Mouse (Mus musculus): ENCODE results near the gene Hspg2. TPM values are rescaled to one million over a fixed set of nuclear protein-coding genes. Genes with fewer than 3 reads are reported as not detected.

Hspg2 gene
- 2.4 and 11.8 TPM in 2 replicates for polyA plus RNA-seq (2012; ENCODE audit: low replicate concordance)

DNA sequence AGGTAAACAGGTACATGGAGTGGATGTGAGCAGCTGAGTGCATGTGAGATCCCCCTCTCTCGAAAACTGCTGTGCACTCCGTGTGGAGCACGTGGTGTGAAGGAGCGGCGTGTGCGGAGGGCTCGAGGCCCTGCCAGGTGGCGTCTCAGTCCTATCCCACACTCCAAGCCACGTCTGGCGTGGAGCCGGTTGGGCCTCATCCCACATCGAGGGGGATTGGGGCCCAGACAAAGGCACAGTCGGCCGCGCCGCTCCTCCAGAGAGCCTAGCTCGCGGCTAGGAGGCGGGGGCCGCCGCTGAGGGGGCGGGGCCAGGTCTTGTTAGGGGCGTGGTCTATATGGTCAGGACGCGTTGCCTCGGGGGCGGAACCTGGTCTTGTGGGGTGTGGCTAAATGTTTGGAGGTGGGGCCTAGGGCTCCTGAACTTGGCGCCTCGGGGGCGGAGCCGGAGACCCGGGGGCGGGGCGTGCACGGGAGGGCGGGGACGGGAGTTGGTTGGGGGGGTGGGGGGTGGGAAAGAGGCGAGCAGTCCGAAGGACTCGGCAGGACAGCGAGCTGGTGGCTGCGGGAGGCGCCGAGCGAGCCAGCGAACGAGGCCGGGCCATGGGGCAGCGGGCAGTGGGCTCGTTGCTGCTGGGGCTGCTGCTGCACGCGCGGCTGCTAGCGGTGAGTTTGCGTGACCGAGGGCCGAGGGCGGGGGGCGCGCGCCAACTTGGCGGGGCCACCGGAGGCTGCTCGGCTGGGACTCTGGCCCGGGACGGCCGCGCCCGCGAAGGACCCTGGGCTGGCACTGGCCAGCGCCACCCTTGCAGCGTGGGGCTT, at the start of gene Hspg2:
Hspg2 (plus strand) TSS at position 510 of the 821 bp plus-strand sequence.

DNA sequence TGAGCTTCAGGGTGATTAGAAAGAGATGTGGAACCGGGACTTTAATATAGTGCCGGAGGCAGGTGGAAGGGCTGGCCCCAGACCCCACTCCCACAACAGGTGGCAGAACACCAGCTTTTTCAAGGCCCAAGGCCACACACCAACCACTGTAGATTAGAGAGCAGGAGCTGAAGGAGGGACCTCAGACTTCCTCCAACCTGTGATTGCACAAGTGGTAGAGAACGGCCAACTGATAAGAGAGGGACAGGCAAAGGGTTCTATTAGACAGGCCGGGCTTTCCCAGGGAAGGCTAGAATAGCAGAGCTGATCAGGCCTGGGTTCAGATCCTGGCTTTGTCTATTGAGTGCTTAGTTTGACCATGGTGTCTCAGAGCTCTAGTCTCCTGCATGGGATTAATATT, 38.1 kb upstream of the Hspg2 start, which contains the start of gene Cela3b:
Cela3b (minus strand) TSS at position 39 of the 400 bp plus-strand sequence.

DNA sequence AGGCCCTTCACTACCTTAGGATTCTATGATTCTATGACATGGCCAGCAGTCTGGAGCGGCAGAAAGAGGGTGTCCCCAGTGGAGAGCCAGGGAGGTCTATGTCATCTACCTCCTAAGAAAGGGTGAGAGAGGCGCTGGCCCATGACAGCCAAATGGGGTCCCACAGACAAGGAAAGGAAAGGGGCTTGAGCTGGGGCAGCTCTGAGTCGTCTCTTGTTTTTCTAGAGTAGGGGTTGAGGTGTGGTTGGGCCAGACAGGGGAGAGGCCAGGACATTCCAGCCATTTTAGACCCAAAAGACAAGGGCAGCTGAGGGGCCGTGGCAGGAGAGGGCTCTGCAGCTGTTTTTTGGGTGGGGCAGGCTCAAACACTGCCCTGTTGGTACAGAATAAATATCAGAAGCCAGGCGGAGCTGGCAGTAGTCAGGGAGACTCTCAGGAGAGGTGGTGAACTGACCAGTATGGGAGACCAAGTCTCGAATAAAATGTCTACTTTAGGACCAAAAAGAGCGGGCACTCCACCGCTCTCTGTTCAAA, 15.3 kb upstream of the Hspg2 start, which contains the start of gene 1700013G24Rik:
1700013G24Rik (plus strand) TSS at position 51 of the 534 bp plus-strand sequence.

DNA sequence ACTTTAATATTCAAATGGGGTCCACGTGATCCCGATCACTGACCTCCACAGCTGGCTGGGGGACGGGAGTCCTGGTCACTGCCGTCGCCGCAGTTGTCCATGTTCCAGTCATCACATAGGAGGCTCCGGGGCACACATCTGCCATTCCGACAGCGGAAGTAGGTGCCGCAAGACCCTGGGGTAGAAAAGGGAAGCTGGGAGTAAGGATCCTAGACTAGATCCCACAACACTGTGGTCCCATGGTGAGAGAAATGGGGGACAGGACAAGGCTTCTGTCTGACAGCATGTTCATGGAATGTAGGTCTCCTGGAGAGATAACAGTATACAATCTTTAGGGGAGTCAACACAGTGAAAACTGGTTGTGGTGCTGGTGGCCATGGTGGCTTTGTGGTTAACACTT, 105.9 kb downstream of the Hspg2 start, which contains the start of gene Ldlrad2:
Ldlrad2 (minus strand) TSS at position 101 of the 400 bp plus-strand sequence.

DNA sequence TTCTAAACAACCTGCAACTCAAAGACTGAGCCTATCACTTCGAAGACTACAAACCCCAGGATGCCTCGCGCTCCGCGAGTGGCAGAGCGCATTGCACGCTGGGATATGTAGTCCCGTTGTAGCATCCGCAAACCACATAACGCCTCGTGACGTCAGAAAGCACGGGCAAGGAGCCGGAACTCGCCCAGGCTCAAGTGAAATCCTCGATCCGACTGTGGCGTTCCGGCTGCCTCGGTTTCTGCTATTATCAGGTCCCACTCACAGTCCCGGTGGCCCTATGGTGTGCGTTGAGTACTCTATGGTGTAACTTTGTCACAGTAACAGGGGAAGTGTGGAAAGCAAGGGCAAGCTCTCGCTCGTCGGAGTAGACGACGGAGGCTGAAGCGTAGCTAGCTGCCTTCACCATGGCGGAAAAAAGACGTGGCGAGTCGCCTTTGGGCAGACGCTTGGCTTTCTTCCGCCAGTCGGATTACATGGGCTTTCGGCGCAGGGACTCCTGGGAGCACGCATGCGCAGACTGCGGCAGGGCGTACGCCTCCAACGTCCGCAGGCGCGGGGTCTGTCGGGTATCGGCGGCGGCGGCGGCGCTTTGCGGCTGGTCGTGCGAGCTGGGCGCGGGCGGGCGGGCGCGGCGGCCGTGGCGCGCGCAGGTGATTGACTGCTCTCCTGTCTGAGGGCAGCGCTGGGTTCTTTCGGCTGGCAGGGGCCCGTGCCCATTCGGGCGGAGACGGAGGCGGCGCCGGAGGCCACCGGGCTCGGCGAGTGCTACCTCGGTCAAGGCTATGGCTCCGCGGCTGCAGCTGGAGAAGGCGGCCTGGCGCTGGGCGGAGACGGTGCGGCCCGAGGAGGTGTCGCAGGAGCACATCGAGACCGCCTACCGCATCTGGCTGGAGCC, 125.3 kb downstream of the Hspg2 start, which contains the start of gene Usp48:
Usp48 (plus strand) TSS at position 155 of the 895 bp plus-strand sequence.

Other genes starting within 250 kb of the Hspg2 start
- gene Wnt4, start 191.3 kb upstream of the Hspg2 start, polyA plus RNA-seq (2012; ENCODE audit: low replicate concordance), result not detected in 2 replicates
- gene Cdc42, start 111.0 kb upstream of the Hspg2 start, polyA plus RNA-seq (2012; ENCODE audit: low replicate concordance), result 2.7 and 12.9 TPM in 2 replicates
- not detected in 2 replicates for gene Cela3a, start 59.0 kb upstream of the Hspg2 start, polyA plus RNA-seq (2012; ENCODE audit: low replicate concordance)
- gene Cela3b, start 38.2 kb upstream of the Hspg2 start, polyA plus RNA-seq (2012; ENCODE audit: low replicate concordance), result 0.26 TPM in 1 of 2 replicates, not detected in the other
- gene 1700013G24Rik, start 15.5 kb upstream of the Hspg2 start, polyA plus RNA-seq (2012; ENCODE audit: low replicate concordance), result not detected in 2 replicates
- not detected in 2 replicates for gene Ldlrad2, start 105.8 kb downstream of the Hspg2 start, polyA plus RNA-seq (2012; ENCODE audit: low replicate concordance)
- gene Usp48, start 125.0 kb downstream of the Hspg2 start, polyA plus RNA-seq (2012; ENCODE audit: low replicate concordance), result 20.0 and 52.3 TPM in 2 replicates
- gene Rap1gap, start 196.0 kb downstream of the Hspg2 start, polyA plus RNA-seq (2012; ENCODE audit: low replicate concordance), result 74.9 and 99.0 TPM in 2 replicates

Data from leukemia stem cell, adult 10-12 weeks (primary cell).